Mouse (Mus musculus) heart, postnatal 14 days (tissue): ENCODE measurements around the gene Gm17428. TPM values are rescaled to one million over a fixed set of nuclear protein-coding genes. Genes with fewer than 3 reads are reported as not detected.
A peak's percentile ranks its signal among the peaks of the same experiment; 100 is the strongest.
"Not testable (repeated sequence)": the region's sequence is repeated elsewhere in the genome, so short reads cannot be mapped to it uniquely, and the experiment has no call there.

ENCODE experiments used
- DNase-seq, 2 experiments: peaks; one replicate each; pipeline ENCODE4 v3.0.0; 2021 to 2022
- intact Hi-C: fragments of 180-260 bp; cut with DNase I; formaldehyde crosslinking; loops from one replicate; pipeline ENCODE4 v1.15.1; 2025
- long read RNA-seq, 2 experiments: library from polyadenylated mRNA; stranded (forward); transcript quantifications; one replicate each; pipeline ENCODE4 v2.0.0; 2021
- total RNA-seq, 2 experiments: library from RNA; stranded (reverse); gene quantifications; 2 replicates each; pipeline ENCODE4 v1.2.3; 2021

Gene Gm17428
- not detected for total RNA-seq
- long read RNA-seq, experiment 1, result 0 reads
- long read RNA-seq, experiment 2, transcript Gm17428-201 (1 exons, 93 nt), result major isoform, 6 of 6 reads
- long read RNA-seq, experiment 2, partial matches to known transcripts, result 0 of 6 reads
- long read RNA-seq, experiment 2, other reads (novel, unspliced or antisense), result 0 of 6 reads

DNA sequence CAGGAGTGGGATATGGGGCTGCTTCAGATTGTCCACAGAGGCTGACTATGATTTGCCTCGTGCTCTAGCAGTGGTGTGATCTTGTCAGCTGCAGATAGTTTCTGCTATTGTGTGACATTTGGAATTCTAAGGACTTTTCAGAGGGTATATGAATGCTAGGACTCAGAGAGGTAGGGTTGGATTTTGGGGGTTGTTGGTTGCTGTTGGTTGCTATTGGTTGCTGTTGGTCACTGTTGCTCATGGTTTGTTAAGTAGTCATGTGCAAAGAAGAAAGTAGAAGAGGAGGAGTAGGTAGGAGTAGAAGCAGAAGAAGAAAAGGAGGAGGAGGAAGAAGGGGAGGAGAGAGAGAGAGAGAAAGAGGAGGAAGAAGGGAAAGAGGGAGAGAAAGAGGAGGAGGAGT, at the start of gene Gm17428:
Gene Gm17428, plus strand, starts transcription at position 301 of the 400 bp plus-strand sequence.
- intact Hi-C loops, result no loop called here
- DNase-seq, result no peak

GRCm38 (mm10) chr14:54927296-54927695, 49.4 kb upstream of the Gm17428 start:
- DNase-seq, result no peak
- intact Hi-C loops, result no loop called here

DNA sequence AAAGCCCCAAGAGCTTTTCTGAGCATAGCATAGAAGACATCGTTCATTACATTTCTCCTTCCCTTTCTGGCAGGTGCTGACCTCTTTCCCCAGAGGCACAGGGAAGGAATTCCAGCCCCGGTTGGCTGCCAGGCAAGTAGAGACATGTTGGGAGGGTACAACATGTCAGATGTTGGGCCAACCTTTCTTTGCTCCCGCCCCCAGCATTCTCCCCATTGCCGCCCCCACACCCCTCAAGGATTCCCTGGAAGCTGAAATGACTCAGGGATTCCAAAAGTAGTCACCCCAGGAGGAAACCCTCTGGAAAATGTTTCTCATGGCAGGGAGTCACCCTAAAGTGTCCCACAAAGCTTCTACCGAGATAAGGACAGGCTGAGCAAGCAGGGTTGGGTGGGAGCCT, 46.9 kb upstream of the Gm17428 start:
- DNase-seq, result no peak
- intact Hi-C loops, result no loop called here

DNA sequence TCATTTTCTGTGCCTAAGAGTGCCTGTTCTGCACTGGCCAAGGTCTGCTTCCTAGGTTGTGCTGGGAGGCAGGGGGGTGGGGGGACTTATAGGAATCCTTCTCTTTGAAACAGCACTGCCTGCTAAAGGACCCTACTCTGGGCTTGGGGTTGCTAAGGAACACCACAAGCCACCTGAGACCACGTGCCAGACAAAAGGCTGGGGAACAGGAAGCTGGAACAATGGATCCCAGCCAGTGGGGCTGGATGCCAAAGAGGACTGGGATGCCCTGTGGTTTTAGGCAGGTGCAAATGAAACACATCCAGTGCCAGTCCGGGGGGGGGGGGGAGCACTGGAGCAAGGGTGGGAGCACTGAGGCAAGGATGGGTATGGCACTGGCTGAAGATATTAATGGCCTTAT, 46.3 kb upstream of the Gm17428 start:
- no peak for DNase-seq
- intact Hi-C loops, result no loop called here

- intact Hi-C loops, result no loop called here
- no peak for DNase-seq
These were observed 44.0 kb upstream of the Gm17428 start, which contains the start of gene Il25 for GRCm38 (mm10) chr14:54932645-54933150. Il25 (plus strand) TSS chr14:54932695.

DNA sequence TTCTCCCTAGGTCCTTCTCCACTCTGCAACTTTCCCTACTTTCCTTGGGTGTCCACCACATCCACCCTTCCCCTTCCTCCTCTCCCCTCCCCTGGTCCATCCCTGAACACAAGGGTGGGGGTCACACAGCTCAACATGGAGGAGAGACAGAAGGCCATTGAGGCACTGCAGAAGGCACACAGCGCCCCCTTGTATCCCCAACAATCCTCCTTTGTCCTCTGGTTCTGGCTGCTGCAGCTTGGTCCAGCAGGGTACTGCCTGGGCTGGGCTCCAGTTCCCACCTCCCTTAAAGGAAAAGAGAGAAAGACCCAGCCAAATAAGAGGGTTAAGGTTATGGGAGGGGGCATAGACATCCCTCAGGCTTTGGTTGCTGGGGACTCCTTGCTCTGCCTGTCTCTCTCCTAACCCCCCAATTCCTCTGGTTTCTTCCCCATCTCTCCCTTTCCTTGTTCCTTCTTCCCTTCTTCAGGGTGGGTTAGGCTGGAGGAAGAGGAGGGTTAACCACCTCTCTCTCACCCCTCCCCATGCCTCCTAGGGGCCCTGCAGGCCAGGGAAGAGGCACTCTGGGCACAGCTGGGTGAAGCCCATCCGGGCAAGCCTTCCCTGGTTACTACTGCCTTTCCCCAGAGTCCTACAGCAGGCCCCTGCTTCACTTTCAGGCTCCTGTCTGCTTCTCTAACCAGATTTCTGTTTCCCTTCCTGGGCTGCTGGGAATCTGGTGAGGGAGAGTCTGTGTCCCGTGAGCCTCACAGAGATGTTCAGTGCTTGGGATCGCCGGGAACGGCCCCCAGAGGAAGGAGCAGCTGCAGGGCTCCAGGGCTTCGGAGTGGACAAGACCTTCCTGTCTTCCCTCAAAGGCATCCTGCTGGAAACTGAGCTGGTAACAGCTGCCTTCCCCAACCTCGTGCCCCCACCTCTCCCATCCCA, 40.6 kb upstream of the Gm17428 start, which contains the start of gene Cmtm5:
Gene Cmtm5, plus strand, starts transcription at position 358 of the 927 bp plus-strand sequence.
- DNase-seq, result peak in 1 of 2 experiments; percentile 18
- intact Hi-C loops, result loop anchor here (5.0 kb wide), 2 partner anchors 71 to 224 kb away; partner anchors contain the start of gene Cebpe

DNA sequence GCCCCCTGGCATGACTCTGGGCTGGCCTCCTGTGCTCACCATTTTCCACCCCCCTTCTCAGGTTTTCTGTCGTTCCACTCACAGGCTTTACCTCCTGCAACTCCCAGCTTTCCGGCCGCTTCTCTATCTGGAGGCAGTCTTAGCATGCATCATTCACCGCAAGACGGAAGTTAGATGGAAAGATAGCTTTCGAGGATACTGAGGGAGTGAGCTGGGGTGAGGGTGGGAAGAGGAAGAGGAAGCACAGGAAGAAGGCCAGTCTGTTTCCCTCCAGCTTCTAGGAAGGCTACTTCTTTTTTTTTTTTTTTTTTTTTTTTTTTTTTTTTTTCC, 39.9 kb upstream of the Gm17428 start:
- DNase-seq, result no peak
- intact Hi-C loops, result loop anchor here (5.0 kb wide), 2 partner anchors 71 to 224 kb away; partner anchors contain the start of gene Cebpe

GRCm38 (mm10) chr14:54937361-54938182, 39.2 kb upstream of the Gm17428 start:
- intact Hi-C loops, result loop anchor here (2.0 to 5.0 kb wide), 3 partner anchors 70 to 225 kb away; partner anchors contain the start of gene Cebpe
- DNase-seq, result peak in 1 of 2 experiments; percentile 56

DNA sequence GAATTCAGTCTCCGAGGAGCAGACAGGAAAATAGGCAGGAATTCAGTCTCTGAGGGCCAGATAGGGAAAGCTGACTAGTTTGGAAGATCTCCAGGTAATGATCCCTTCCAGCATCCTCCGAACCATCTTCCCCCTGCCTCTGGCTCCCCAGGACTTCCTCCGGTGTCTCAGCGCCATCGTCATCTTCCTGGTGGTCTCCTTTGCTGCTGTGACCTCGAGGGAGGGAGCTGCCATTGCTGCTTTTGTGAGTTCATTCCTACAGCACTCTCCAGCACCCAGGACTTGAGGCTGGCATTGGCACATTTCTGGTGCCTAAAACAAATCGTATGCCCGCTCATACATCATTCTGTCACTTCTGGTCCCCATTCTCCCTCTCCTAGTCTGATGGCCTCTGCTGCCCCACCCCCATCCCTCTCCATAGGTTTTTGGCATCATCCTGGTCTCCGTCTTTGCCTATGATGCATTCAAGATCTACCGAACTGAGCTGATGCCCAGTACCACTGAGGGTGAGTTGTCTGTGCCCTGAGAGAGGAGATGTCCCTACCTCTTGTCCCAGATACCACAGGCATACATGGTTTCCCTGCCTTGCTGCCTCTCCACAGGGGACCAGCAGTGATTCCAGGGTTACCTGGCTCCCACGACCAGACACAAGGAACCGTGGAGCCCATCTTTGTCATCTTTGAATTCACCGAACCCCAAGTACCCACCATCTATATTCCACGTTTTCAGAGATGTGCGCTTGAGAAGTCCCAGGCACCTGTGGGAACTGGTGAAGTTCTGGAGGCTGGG, 38.1 kb upstream of the Gm17428 start:
- DNase-seq, result peak; percentile 52 to 70

DNA sequence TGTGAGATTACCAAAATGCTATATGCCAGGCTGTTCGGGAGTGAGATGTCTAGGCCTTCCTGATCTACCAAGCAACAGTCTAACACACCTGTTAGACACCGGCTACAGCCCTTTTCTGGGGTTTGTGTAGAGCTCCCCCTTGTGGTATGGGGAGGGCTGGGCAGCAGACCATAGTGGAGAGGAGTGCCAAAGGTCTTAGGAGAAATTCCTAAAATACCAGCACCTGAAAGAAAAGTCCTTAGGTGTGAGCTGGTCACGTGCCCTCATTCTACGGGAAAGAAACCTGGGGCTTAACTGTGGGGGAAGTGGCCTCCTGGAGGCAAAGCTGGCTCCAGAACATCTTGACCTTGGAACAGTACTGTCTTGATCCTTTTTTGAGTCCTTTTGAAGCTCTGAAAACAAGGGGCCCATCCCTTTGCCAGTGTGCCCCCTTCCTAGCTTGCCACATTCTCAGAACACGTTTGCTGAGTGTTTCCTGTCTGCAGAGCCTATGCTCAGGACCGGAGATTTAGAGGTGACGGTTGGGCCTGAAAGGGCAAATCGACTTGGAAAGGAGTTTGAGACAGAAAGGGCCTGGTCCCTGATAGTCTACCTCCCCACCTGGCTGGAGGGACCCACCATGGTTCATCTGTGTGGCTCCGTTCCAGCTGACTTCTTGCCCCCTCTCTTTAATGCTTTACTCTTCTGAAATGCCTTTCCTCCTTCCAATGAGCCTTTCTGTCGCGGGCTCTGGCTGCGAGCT, 37.1 kb upstream of the Gm17428 start:
- peak; percentile 72 to 85 for DNase-seq
- intact Hi-C loops, result loop anchor here (1.0 to 5.0 kb wide), 4 partner anchors 37 to 227 kb away; partner anchors contain the start of gene Cebpe

More for the DNA sequence above, 38.1 kb upstream of the Gm17428 start:
- intact Hi-C loops, result loop anchor here (1.0 to 5.0 kb wide), 4 partner anchors 36 to 226 kb away; partner anchors contain the start of gene Cebpe

DNA sequence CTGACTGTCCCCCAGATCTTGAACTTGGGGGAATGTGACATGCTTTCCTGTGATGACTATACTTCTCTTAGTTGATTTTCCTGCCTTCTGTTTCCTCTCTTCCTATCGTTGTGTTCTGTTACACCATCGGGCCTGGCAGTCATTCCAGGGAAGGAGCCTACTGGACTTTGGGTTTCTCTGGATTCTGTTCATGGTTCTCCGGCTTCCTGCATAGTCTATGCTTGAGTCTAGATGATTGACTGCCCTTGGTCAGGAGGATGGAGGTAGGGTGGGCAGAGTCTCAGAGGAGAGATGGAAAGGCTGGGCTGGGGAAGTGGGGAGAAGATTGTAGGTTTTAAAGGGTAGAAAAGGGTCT, 36.6 kb upstream of the Gm17428 start:
- intact Hi-C loops, result no loop called here
- peak in 1 of 2 experiments; percentile 50 for DNase-seq

- intact Hi-C loops, result no loop called here
- peak in 1 of 2 experiments; percentile 48 for DNase-seq
These were observed 35.4 kb upstream of the Gm17428 start for GRCm38 (mm10) chr14:54941024-54941978.

- DNase-seq, result peak in 1 of 2 experiments; percentile 35
- intact Hi-C loops, result no loop called here
These were observed 34.3 kb upstream of the Gm17428 start for GRCm38 (mm10) chr14:54942479-54942878.

DNA sequence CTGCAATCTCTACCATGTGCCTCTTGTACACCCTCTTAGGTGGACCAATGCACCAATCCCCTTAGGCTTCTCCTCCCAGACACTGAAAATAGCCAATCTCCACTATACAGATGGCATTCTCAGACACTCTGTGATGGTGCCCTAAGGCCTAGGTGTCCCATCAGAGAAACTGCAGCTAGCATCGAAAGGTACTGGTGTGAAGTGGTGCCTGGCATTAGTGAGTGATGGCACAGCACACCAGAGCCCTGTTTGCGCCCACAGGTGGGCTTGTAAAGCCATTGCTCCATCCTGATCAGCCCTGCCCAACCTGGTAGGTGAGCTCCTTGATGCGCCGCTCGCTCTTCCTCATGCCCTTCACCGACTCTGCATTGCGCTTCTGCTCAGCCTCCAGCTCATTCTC, 32.8 kb upstream of the Gm17428 start:
- intact Hi-C loops, result no loop called here
- DNase-seq, result no peak

DNA sequence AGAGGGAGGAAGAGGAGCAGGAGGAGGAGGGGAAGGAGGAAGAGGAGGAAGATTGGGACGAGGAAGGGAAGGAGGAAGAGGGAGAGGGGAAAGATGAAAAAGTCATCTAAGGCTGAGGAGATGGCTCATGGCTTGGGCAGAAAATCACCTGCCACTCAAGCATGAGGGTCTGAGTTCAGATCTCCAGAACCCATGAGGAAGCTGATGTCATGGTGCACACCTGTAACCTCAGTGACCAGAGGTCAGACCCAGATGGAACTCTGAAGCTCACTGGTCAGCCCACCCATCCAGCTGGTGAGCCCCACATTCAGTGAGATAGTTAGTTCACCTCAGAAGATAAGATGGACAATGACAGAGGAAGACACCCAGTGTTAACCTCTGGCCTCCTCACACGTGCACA, 31.8 kb upstream of the Gm17428 start:
- DNase-seq, result peak in 1 of 2 experiments; percentile 20
- intact Hi-C loops, result no loop called here

GRCm38 (mm10) chr14:54945975-54946704, 30.6 kb upstream of the Gm17428 start:
- intact Hi-C loops, result no loop called here
- peak in 1 of 2 experiments; percentile 49 for DNase-seq

GRCm38 (mm10) chr14:54947008-54947407, 29.7 kb upstream of the Gm17428 start:
- intact Hi-C loops, result not testable (repeated sequence)
- peak in 1 of 2 experiments; percentile 29 for DNase-seq
